Mouse (Mus musculus) common myeloid progenitor, adult 5-6 weeks (primary cell): Measurements from ENCODE around the gene Parva. TPM values are rescaled to one million over a fixed set of nuclear protein-coding genes. Genes with fewer than 3 reads are reported as not detected.

Experiments
- ATAC-seq: replicated peaks from 2 replicates; pipeline ENCODE4 v1.8.0; 2016; ENCODE audit warnings: low read depth, mild to moderate bottlenecking, moderate TSS enrichment, inconsistent platforms; ENCODE audit not compliant: poor library complexity, severe bottlenecking
- total RNA-seq: library from RNA; stranded (forward); fragments of 200-1000, 187-1606 nt; gene quantifications from 2 replicates; pipeline ENCODE4 v1.2.3, GENCODE M21; 2017

The Parva gene
- total RNA-seq, 1 experiment from 2014 or later: not detected

- no peak for ATAC-seq
Observed at GRCm38 (mm10) chr7:112417598-112417997, 9.7 kb upstream of the Parva start.

- no peak for ATAC-seq
Observed at GRCm38 (mm10) chr7:112423438-112423837, 3.9 kb upstream of the Parva start.

GRCm38 (mm10) chr7:112426811-112427210 lies 494 bp upstream of the Parva start:
- no peak for ATAC-seq

GRCm38 (mm10) chr7:112428158-112428535 lies 842 bp downstream of the Parva start:
- no peak for ATAC-seq

- ATAC-seq: no peak
Observed at GRCm38 (mm10) chr7:112439846-112440245, 12.5 kb downstream of the Parva start.

GRCm38 (mm10) chr7:112444152-112444984 lies 17.1 kb downstream of the Parva start:
- no peak for ATAC-seq

GRCm38 (mm10) chr7:112444985-112445367 lies 17.7 kb downstream of the Parva start:
- no peak for ATAC-seq

GRCm38 (mm10) chr7:112446498-112446897 lies 19.2 kb downstream of the Parva start:
- no peak for ATAC-seq

GRCm38 (mm10) chr7:112449954-112450700 lies 22.8 kb downstream of the Parva start:
- no peak for ATAC-seq

- no peak for ATAC-seq
Observed at GRCm38 (mm10) chr7:112452471-112452870, 25.2 kb downstream of the Parva start.

- no peak for ATAC-seq
Observed at GRCm38 (mm10) chr7:112453805-112454214, 26.5 kb downstream of the Parva start.

GRCm38 (mm10) chr7:112454380-112454779 lies 27.1 kb downstream of the Parva start:
- no peak for ATAC-seq

GRCm38 (mm10) chr7:112454951-112455350 lies 27.6 kb downstream of the Parva start:
- no peak for ATAC-seq

- no peak for ATAC-seq
Observed at GRCm38 (mm10) chr7:112455566-112456110, 28.3 kb downstream of the Parva start.

- ATAC-seq: no peak
Observed at GRCm38 (mm10) chr7:112457373-112457772, 30.1 kb downstream of the Parva start.

GRCm38 (mm10) chr7:112457920-112458319 lies 30.6 kb downstream of the Parva start:
- ATAC-seq: no peak

- no peak for ATAC-seq
Observed at GRCm38 (mm10) chr7:112458440-112458839, 31.1 kb downstream of the Parva start.

GRCm38 (mm10) chr7:112463074-112463473 lies 35.8 kb downstream of the Parva start:
- no peak for ATAC-seq

GRCm38 (mm10) chr7:112465920-112466319 lies 38.6 kb downstream of the Parva start:
- ATAC-seq: no peak

GRCm38 (mm10) chr7:112466786-112467185 lies 39.5 kb downstream of the Parva start:
- ATAC-seq: no peak

GRCm38 (mm10) chr7:112467687-112468111 lies 40.4 kb downstream of the Parva start:
- no peak for ATAC-seq
